Mouse (Mus musculus) left cerebral cortex, adult 11 months (tissue): ENCODE data around the gene Bmp8a.
"Not testable (repeated sequence)": the region's sequence is repeated elsewhere in the genome, so short reads cannot be mapped to it uniquely, and the experiment has no call there.

Experiments
- DNase-seq: peaks from one replicate; pipeline ENCODE4 v3.0.0; 2022; ENCODE audit warnings: low spot score

Gene Bmp8a

GRCm38 (mm10) chr4:123342642-123343470 is at the start of gene Bmp8a:
TSS of gene Bmp8a (minus strand) at chr4:123343252.
- no peak for DNase-seq

GRCm38 (mm10) chr4:123392187-123392586 is 49.1 kb upstream of the Bmp8a start:
- DNase-seq = no peak

- DNase-seq = no peak
Observed at GRCm38 (mm10) chr4:123385028-123385427, 42.0 kb upstream of the Bmp8a start.

GRCm38 (mm10) chr4:123383173-123383572 is 40.1 kb upstream of the Bmp8a start:
- DNase-seq = peak; percentile 72

GRCm38 (mm10) chr4:123382051-123382450 is 39.0 kb upstream of the Bmp8a start:
- DNase-seq = no peak

- DNase-seq = no peak
Observed at GRCm38 (mm10) chr4:123381598-123381997, 38.5 kb upstream of the Bmp8a start.

GRCm38 (mm10) chr4:123376031-123376430 is 33.0 kb upstream of the Bmp8a start:
- no peak for DNase-seq

- DNase-seq = no peak
Observed at GRCm38 (mm10) chr4:123374316-123375008, 31.4 kb upstream of the Bmp8a start.

GRCm38 (mm10) chr4:123363555-123363954 is 20.5 kb upstream of the Bmp8a start:
- DNase-seq = no peak

- no peak for DNase-seq
Observed at GRCm38 (mm10) chr4:123360771-123361170, 17.7 kb upstream of the Bmp8a start.

GRCm38 (mm10) chr4:123358613-123359012 is 15.6 kb upstream of the Bmp8a start:
- DNase-seq = no peak

GRCm38 (mm10) chr4:123355941-123356340 is 12.9 kb upstream of the Bmp8a start:
- DNase-seq = no peak

GRCm38 (mm10) chr4:123353271-123353877 is 10.3 kb upstream of the Bmp8a start:
- no peak for DNase-seq

GRCm38 (mm10) chr4:123343471-123343789 is 378 bp upstream of the Bmp8a start:
- DNase-seq = no peak

GRCm38 (mm10) chr4:123342091-123342641 is 886 bp downstream of the Bmp8a start:
- no peak for DNase-seq

- no peak for DNase-seq
Observed at GRCm38 (mm10) chr4:123340232-123340631, 2.8 kb downstream of the Bmp8a start.

GRCm38 (mm10) chr4:123337693-123338092 is 5.4 kb downstream of the Bmp8a start:
- no peak for DNase-seq

GRCm38 (mm10) chr4:123335796-123336585 is 7.1 kb downstream of the Bmp8a start:
- DNase-seq = no peak

GRCm38 (mm10) chr4:123335244-123335643 is 7.8 kb downstream of the Bmp8a start:
- not testable (repeated sequence) for DNase-seq

GRCm38 (mm10) chr4:123334177-123334576 is 8.9 kb downstream of the Bmp8a start:
- DNase-seq = no peak

GRCm38 (mm10) chr4:123333151-123333550 is 9.9 kb downstream of the Bmp8a start:
- DNase-seq = no peak

GRCm38 (mm10) chr4:123331961-123332360 is 11.1 kb downstream of the Bmp8a start:
- DNase-seq = not testable (repeated sequence)
